Mouse (Mus musculus) limb, embryonic 10.5 days (tissue): ENCODE results near the gene Flt1. TPM values are rescaled to one million over a fixed set of nuclear protein-coding genes. Genes with fewer than 3 reads are reported as not detected.

ENCODE experiments used
- DNase-seq: peaks from one replicate; pipeline ENCODE4 v3.0.0-alpha.2; 2017; ENCODE audit warnings: low spot score
- H3K27ac ChIP-seq: fragments of 300-500 bp; sonication (generic); 2 replicates; pipeline ENCODE4 v1.5.1; 2016; ENCODE audit warnings: mild to moderate bottlenecking
- H3K27me3 ChIP-seq: fragments of 300-500 bp; sonication (generic); 2 replicates; pipeline ENCODE4 v1.6.1; 2016; ENCODE audit warnings: low read depth, mild to moderate bottlenecking; ENCODE audit not compliant: poor library complexity, severe bottlenecking
- H3K36me3 ChIP-seq: fragments of 300-500 bp; sonication (generic); 2 replicates; pipeline ENCODE4 v1.6.1; 2016; ENCODE audit warnings: mild to moderate bottlenecking, moderate library complexity
- H3K4me1 ChIP-seq: fragments of 300-500 bp; sonication (generic); 2 replicates; pipeline ENCODE4 v1.6.1; 2016
- H3K4me3 ChIP-seq: fragments of 300-500 bp; sonication (generic); 2 replicates; pipeline ENCODE4 v1.5.1; 2016; ENCODE audit warnings: mild to moderate bottlenecking, moderate library complexity
- H3K9me3 ChIP-seq: fragments of 300-500 bp; sonication (generic); replicated peaks from 2 replicates; pipeline ENCODE4 v1.6.1; 2016; ENCODE audit warnings: mild to moderate bottlenecking
- WGBS: fragments of 180-500 bp; shearing (Covaris S2); methylation state at CpG from one replicate; pipeline ENCODE4 v1.1.7; 2016; 5-methylcytosine and 5-hydroxymethylcytosine counted together
- polyA plus RNA-seq: library from polyadenylated mRNA; unstranded; fragments of >200 nt; fragmentation: Nextera tagmentation; extraction: Ambion mirVana; gene quantifications from 2 replicates; pipeline ENCODE4 v1.2.1, GENCODE M21; 2016

Gene Flt1
- polyA plus RNA-seq, 1 experiment from 2014 or later: 12.1 TPM

DNA sequence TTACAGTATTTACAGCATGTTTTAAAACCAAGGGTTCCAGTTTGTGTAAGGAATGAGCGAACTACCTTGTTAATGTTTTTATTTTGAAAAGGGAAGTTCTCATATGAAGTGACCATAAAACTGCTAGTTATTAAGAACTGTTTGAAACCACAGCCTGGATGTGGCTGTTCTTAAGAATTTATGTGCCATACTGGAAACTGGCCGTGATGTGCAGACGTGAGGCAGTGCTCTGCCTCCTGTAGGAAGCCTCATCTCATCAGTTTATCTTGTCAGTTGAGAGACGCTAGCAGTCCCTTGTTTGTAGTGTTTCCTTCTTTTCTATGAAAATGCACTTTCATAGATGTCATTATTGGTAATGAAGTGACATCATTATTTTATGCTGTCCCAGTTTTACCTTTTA, 186.0 kb downstream of the Flt1 start:
- H3K9me3 ChIP-seq: no peaks in the 10 kb centered on the region
- no peak overlapping the region for H3K4me3 ChIP-seq
- H3K4me1 ChIP-seq: no peaks in the 10 kb centered on the region
- peaks cover 83% of the 10 kb centered on the region for H3K36me3 ChIP-seq
- no peak for DNase-seq
- 93% methylated on average over 4 of the region's 4 CpGs for WGBS
- H3K27ac ChIP-seq: no peak overlapping the region
- H3K27me3 ChIP-seq: no peaks in the 10 kb centered on the region

- no peak for DNase-seq
- 96% methylated on average over 4 of the region's 4 CpGs for WGBS
- H3K4me3 ChIP-seq: no peak overlapping the region
- no peak overlapping the region for H3K27ac ChIP-seq
- H3K9me3 ChIP-seq: no peaks in the 10 kb centered on the region
- H3K4me1 ChIP-seq: no peaks in the 10 kb centered on the region
- no peaks in the 10 kb centered on the region for H3K27me3 ChIP-seq
- H3K36me3 ChIP-seq: peaks cover 84% of the 10 kb centered on the region
Observed at GRCm38 (mm10) chr5:147539409-147539808, 186.4 kb downstream of the Flt1 start.

- no peak for DNase-seq
- Histone ChIP-seq H3K36me3 (peaks cover 74% of the 10 kb centered on the region), H3K9me3 (no peaks in the 10 kb centered on the region), H3K4me1 (no peaks in the 10 kb centered on the region), H3K4me3 (no peak overlapping the region), H3K27ac (no peak overlapping the region), H3K27me3 (no peaks in the 10 kb centered on the region)
- WGBS: 97% methylated on average over 6 of the region's 6 CpGs
Observed at GRCm38 (mm10) chr5:147532031-147532430, 193.8 kb downstream of the Flt1 start.

DNA sequence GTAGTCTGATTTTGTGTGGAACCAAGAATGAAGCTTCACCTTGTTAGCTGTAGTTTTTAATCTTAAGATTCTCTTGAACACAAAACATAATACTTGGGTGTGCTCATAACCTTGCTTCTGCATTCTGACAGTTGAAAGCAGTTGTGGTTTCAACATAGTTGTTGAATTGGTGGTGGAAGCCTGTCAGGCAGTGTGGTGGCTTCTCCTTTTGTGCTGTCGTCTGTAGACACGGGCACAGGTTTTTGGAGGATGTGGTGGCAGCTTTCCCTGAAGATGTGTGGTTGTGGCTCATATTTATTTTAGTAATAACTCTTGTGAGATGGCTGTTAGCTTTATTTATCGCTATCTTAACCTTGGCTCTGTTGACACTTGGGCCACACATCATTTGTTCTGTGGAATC, 198.0 kb downstream of the Flt1 start:
- Histone ChIP-seq H3K27ac (no peak overlapping the region), H3K36me3 (peaks cover 82% of the 10 kb centered on the region)
- WGBS: 94% methylated on average over 3 of the region's 3 CpGs

GRCm38 (mm10) chr5:147527006-147527405, 198.8 kb downstream of the Flt1 start:
- no peaks in the 10 kb centered on the region for H3K27me3 ChIP-seq
- H3K27ac ChIP-seq: no peak overlapping the region
- no peak overlapping the region for H3K4me3 ChIP-seq
- peaks cover 88% of the 10 kb centered on the region for H3K36me3 ChIP-seq
- H3K9me3 ChIP-seq: no peaks in the 10 kb centered on the region
- 93% methylated on average over 6 of the region's 6 CpGs for WGBS
- H3K4me1 ChIP-seq: no peaks in the 10 kb centered on the region
- DNase-seq: no peak

More for the DNA sequence above, 198.0 kb downstream of the Flt1 start:
- Histone ChIP-seq H3K4me3 (no peak overlapping the region), H3K9me3 (no peaks in the 10 kb centered on the region), H3K4me1 (no peaks in the 10 kb centered on the region), H3K27me3 (no peaks in the 10 kb centered on the region)
- DNase-seq: no peak

Other genes starting within 250 kb of the Flt1 start
- gene Pomp, start 134.4 kb upstream of the Flt1 start, polyA plus RNA-seq: 467 and 519 TPM in 2 replicates
- gene Slc46a3, start 168.8 kb upstream of the Flt1 start, polyA plus RNA-seq: 1.3 and 2.4 TPM in 2 replicates
- gene Mtus2, start 231.3 kb upstream of the Flt1 start, polyA plus RNA-seq: 3.0 and 3.4 TPM in 2 replicates